ENCODE assay signal across 8 mouse cellular contexts in the genomic region with DNA sequence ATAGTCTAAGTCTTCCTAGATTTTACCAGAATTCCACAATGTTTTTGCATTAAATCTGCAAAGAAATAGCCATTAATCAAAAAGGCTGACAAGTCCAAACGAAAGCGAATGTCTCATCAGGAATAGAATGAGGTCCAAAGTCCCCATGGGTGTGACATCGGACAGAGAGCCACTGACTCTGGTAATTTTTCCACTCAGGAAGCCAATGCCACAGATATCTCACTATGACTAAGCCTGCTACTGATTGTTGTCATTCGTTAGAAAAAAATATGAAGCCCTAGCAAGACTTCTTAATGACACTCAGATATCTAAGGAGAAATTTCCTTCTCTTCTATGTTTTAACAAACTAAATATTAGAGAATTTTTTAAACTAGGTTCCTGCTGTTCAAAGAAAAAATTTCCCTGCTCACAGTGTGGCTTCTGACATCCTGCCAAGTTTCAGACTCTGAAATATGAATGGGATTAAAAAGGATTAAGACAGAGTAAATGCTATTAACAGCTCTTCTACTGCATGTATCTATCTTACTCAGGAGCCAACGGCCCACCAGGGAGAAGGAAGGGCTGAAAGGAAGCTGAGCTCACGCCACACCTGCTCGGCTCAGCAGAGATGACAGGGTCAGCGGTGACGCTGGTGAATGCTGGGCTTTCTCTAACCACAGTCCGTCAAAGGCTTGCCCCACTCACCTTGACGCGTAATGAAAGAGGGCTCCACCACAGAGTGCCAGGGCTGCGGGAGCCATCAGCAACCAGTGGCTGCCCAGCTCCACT.
DNase-seq lines count a peak whose midpoint lies in the region; ATAC-seq and TF ChIP-seq lines count a peak whose summit lies in the region.

No protein-coding gene starts in this region.

- no peaks in the 10 kb centered on the region for H3K27me3 ChIP-seq in intestine, embryonic 15.5 days (replicated peaks)

- TF ChIP-seq CTCF in layer of hippocampus, adult 2 months (conservative IDR thresholded peaks at IDR 0.05) = no peak

- H3K9ac ChIP-seq in intestine, embryonic 15.5 days = no peak overlapping the region

- DNase-seq in layer of hippocampus, adult 2 months (ENCODE audit: low spot score in 2 of 2) = no peak
- DNase-seq in layer of hippocampus, postnatal 14 days (ENCODE audit: low spot score in 2 of 2) = no peak
- peak; percentile 50 for DNase-seq in cerebellum, adult 11 months
- peak; percentile 68 for DNase-seq in retina, postnatal 7 days (ENCODE audit: low read depth, low spot score)
- no peak for DNase-seq in lung, postnatal 25 days (ENCODE audit: low spot score)
- no peak for DNase-seq in spleen, postnatal 4 days (ENCODE audit: low spot score in 2 of 2)
- no peak for DNase-seq in lung, postnatal 14 days

- ATAC-seq in intestine, embryonic 15.5 days = peak; percentile 86

- no peaks in the 10 kb centered on the region for H3K36me3 ChIP-seq in intestine, embryonic 15.5 days

- H3K4me1 ChIP-seq in intestine, embryonic 15.5 days (replicated peaks) = peaks cover 29% of the 10 kb centered on the region

- no peaks in the 10 kb centered on the region for H3K9me3 ChIP-seq in intestine, embryonic 15.5 days

- peak overlapping the region; percentile 20; the same call in 1 of the 2 replicates for H3K27ac ChIP-seq in layer of hippocampus, adult 2 months
- peak overlapping the region; percentile 76 for H3K27ac ChIP-seq in intestine, embryonic 15.5 days

- H3K4me3 ChIP-seq in layer of hippocampus, adult 2 months = no peak overlapping the region
- no peak overlapping the region for H3K4me3 ChIP-seq in intestine, embryonic 15.5 days (replicated peaks)

- WGBS in intestine, embryonic 15.5 days = 28% methylated on average over 13 of the region's 13 CpGs

- peak overlapping the region; percentile 33 for H3K4me2 ChIP-seq in intestine, embryonic 15.5 days (replicated peaks)

Comparison
In these comparisons a context has a peak if more than half of its experiments do, and no peak if none do; other contexts are left out.
1. DNase-seq: peak in cerebellum, adult 11 months (single experiment) and retina, postnatal 7 days (single experiment); none in layer of hippocampus, adult 2 months (0 of 2), layer of hippocampus, postnatal 14 days (0 of 2), lung, postnatal 25 days (single experiment), spleen, postnatal 4 days (0 of 2) and lung, postnatal 14 days (single experiment).